Mouse (Mus musculus): ENCODE data around the gene Tbxa2r. TPM values are rescaled to one million over a fixed set of nuclear protein-coding genes. Genes with fewer than 3 reads are reported as not detected.

Tbxa2r gene
- total RNA-seq (2021) = 38.6 and 47.0 TPM in 2 replicates
- long read RNA-seq, experiment 1, transcript Tbxa2r-201 (3 exons, 1,765 nt) = major isoform, 95 of 147 reads
- long read RNA-seq, experiment 1, transcript Tbxa2r-202 (4 exons, 1,919 nt) = minor isoform, 14 of 147 reads
- long read RNA-seq, experiment 1, partial matches to known transcripts = 33 of 147 reads
- long read RNA-seq, experiment 1, other reads (novel, unspliced or antisense) = 5 of 147 reads
- long read RNA-seq, experiment 2, transcript Tbxa2r-201 (3 exons, 1,765 nt) = major isoform, 48 of 68 reads
- long read RNA-seq, experiment 2, transcript Tbxa2r-202 (4 exons, 1,919 nt) = minor isoform, 5 of 68 reads
- long read RNA-seq, experiment 2, partial matches to known transcripts = 13 of 68 reads
- long read RNA-seq, experiment 2, other reads (novel, unspliced or antisense) = 2 of 68 reads

DNA sequence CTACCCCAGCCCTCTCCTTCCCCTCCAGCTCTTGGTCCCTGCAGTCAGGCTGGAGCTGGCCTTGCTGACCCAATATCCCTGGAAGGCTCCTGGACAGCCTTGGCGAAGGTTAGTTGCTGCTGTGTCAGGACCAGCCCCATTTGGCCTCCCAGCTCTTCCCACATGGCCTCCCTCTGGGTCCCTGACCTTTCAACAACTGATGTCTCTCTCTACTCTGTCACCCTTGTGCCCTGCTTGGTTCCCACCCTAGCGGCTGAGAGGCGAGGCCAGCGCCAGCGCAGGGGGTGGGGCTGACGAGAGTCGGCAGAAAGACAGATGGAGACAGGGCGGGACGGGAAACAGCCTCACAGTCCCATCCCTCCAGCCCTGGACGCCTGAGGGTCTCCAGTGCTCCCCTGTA is at the start of gene Tbxa2r:
Gene Tbxa2r, plus strand, starts transcription at position 346 of the 400 bp plus-strand sequence.
- DNase-seq = peak; percentile 94

GRCm38 (mm10) chr10:81279496-81279895 is 49.0 kb upstream of the Tbxa2r start:
- no peak for DNase-seq

GRCm38 (mm10) chr10:81284189-81284588 is 44.3 kb upstream of the Tbxa2r start:
- DNase-seq = no peak

GRCm38 (mm10) chr10:81284719-81285118 is 43.8 kb upstream of the Tbxa2r start:
- DNase-seq = no peak

GRCm38 (mm10) chr10:81285694-81286450 is 42.7 kb upstream of the Tbxa2r start:
- DNase-seq = peak; percentile 95

GRCm38 (mm10) chr10:81286586-81286985 is 41.9 kb upstream of the Tbxa2r start:
- no peak for DNase-seq

GRCm38 (mm10) chr10:81287513-81288157 is 40.9 kb upstream of the Tbxa2r start:
- peak; percentile 84 for DNase-seq

DNA sequence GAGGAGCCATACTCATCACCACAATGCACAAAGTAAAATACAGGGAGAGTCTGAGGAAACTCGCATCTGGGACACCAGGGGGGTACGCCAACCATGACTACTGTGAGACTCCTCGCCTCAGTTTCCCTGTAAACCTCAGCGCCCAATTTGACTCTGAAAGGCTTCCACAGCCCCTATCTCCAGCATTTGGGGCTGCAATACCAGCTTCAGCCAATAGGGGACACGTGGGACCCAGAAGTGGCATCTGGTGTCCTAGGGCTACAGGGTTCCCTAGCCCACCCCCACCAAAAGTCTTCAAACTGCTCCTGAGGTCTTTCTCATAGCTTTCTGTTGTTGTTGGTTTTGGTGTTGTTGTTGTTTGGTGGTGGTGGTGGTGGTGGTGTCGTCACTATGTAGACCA is 39.9 kb upstream of the Tbxa2r start:
- DNase-seq = peak; percentile 68

GRCm38 (mm10) chr10:81289278-81289677 is 39.3 kb upstream of the Tbxa2r start:
- DNase-seq = peak; percentile 78

GRCm38 (mm10) chr10:81289811-81290210 is 38.7 kb upstream of the Tbxa2r start:
- DNase-seq = no peak

DNA sequence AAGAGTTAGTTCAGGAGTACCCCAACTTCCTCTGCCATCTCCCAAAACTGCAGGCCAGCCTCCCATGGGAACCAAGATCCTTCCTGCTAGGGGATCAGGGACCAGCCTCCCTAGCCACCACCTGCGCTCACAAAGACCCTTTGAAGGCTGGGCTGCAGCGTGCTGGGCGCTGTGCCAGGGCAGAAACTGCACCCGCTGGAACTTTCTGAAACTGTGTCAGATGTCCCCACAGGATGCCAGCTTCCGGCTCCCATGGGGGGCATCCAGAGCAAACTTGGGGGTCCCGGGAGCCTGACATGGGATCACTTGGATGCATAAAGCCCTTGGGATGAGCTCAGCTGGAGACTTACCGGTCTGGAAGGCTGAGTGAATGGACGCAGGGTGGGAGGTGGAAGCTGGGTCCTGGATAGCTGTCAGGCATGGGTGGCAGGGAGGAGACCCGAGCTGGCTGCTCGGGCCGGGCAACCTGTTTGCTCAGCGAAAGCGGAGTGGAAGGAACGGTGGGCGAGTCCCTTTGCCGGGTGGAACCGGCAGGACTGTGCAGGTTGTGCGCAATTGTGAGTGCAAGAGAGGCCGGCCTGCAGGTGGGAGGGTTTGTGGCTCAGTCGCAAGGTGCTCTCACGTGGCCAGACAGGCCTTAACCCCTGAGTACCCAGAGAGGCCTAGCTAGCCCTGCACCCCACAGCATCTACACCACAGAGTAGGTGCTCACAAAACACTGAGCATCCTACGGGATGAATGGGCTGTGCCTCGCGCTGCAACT is 37.7 kb upstream of the Tbxa2r start:
- no peak for DNase-seq

GRCm38 (mm10) chr10:81291511-81292104 is 36.9 kb upstream of the Tbxa2r start, which contains the start of gene Tjp3:
TSS of gene Tjp3 (minus strand) at chr10:81291581.
- no peak for DNase-seq

GRCm38 (mm10) chr10:81292554-81293333 is 35.8 kb upstream of the Tbxa2r start, which contains the start of gene Pip5k1c:
TSS of gene Pip5k1c (plus strand) at chr10:81292963.
- peak; percentile 99 for DNase-seq

- DNase-seq = no peak
Observed at GRCm38 (mm10) chr10:81293334-81294030, 35.0 kb upstream of the Tbxa2r start.

DNA sequence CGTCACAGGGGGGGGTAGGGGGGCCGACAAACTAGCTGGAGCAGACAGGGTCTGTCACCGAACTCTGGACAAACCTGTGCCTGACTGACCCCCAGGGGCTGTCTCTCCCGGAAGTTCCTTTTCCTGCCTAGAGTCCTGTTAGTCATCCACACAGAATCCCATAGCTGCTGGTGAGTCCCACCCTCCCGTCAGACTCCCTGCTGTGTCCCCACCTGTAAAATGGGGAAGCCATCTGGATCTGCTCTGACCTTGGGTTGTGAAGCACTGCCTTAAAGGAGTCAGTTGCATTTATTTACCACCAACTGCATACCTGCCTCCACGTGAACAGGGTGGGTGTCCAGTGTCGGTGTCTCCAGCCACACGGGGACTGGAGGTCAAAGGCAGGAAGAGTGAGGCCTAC is 34.1 kb upstream of the Tbxa2r start:
- no peak for DNase-seq

- DNase-seq = no peak
Observed at GRCm38 (mm10) chr10:81295185-81295584, 33.3 kb upstream of the Tbxa2r start.

- DNase-seq = no peak
Observed at GRCm38 (mm10) chr10:81297246-81297645, 31.3 kb upstream of the Tbxa2r start.

- peak; percentile 66 for DNase-seq
Observed at GRCm38 (mm10) chr10:81297845-81298244, 30.7 kb upstream of the Tbxa2r start.

GRCm38 (mm10) chr10:81298369-81299100 is 30.0 kb upstream of the Tbxa2r start:
- no peak for DNase-seq
